ENCODE assay signal across 12 mouse cellular contexts in the genomic region with DNA sequence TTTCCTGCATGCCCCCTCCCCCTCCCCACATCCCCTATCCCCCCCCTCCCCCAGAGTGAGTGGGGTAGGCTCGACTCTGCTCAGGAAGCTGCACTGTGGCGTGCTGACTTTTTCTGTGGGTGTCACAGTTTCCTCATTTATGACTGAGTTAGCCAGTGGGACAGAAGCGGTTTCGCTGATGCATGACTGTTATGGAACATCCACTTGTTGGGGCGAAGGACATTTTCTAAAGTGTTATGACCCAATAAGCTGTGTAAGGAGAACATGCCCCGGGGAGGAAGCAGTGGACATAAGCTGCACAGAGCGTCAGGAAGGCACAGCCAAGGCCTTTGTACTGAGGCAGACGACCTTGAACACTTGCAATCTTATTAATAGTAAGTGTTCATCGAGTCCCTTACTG. TPM values are rescaled to one million over a fixed set of nuclear protein-coding genes. Genes with fewer than 3 reads are reported as not detected.
A peak's percentile ranks its signal among the peaks of the same experiment; 100 is the strongest.
DNase-seq lines count a peak whose midpoint lies in the region; ATAC-seq and TF ChIP-seq lines count a peak whose summit lies in the region.
"Had no signal": no experiment of that assay in that cellular context is flagged by ENCODE, and none has a peak within 500 bp of the region (broad histone marks: within the 10 kb centered on the region; RNA-seq: fewer than 3 reads in every experiment).

No protein-coding gene starts in this region.

- H3K27me3 ChIP-seq in heart, embryonic 16.5 days (ENCODE audit: control insufficient read depth, insufficient read depth, low read length): no peaks in the 10 kb centered on the region
- H3K27me3 ChIP-seq in midbrain, embryonic 15.5 days (replicated peaks): no peaks in the 10 kb centered on the region

- no peaks in the 10 kb centered on the region for H3K9me3 ChIP-seq in heart, embryonic 16.5 days (replicated peaks; ENCODE audit: control insufficient read depth, low read length)
- no peaks in the 10 kb centered on the region for H3K9me3 ChIP-seq in midbrain, embryonic 15.5 days

- no peak overlapping the region for H3K9ac ChIP-seq in heart, embryonic 16.5 days (ENCODE audit: low read length)
- H3K9ac ChIP-seq in midbrain, embryonic 15.5 days: no peak overlapping the region
- H3K9ac ChIP-seq: hindbrain, embryonic 14.5 days; lung, embryonic 14.5 days had no signal

- no peak for TF ChIP-seq POLR2A in bone marrow macrophage, adult 2 months (IDR thresholded peaks at IDR 0.05; ENCODE audit: borderline replicate concordance, low read depth, low read length)

- DNase-seq in heart, postnatal 4 days: no peak
- DNase-seq in CD4-positive helper T cell, adult 2 months (ENCODE audit: low read depth, low spot score): peak; percentile 40
- no peak for DNase-seq in frontal cortex, postnatal 14 days (ENCODE audit: low spot score in 2 of 2)
- DNase-seq in spleen, postnatal 14 days (ENCODE audit: low spot score in 2 of 2): no peak
- DNase-seq: kidney, adult 8-10 months; lung, embryonic 14.5 days had no signal

- H3K4me2 ChIP-seq in heart, embryonic 16.5 days (ENCODE audit: low read depth, low read length): no peak overlapping the region
- no peak overlapping the region for H3K4me2 ChIP-seq in midbrain, embryonic 15.5 days
- H3K4me2 ChIP-seq: hindbrain, embryonic 14.5 days; lung, embryonic 14.5 days had no signal

- peaks cover 4% of the 10 kb centered on the region for H3K4me1 ChIP-seq in heart, embryonic 16.5 days (ENCODE audit: control insufficient read depth, insufficient read depth, low read length)
- peaks cover 16% of the 10 kb centered on the region for H3K4me1 ChIP-seq in bone marrow macrophage, adult 2 months (ENCODE audit: control insufficient read depth, insufficient read depth, low read length)
- no peaks in the 10 kb centered on the region for H3K4me1 ChIP-seq in midbrain, embryonic 15.5 days

- WGBS in heart, embryonic 16.5 days: 57% methylated on average over 9 of the region's 9 CpGs
- WGBS in midbrain, embryonic 15.5 days: 92% methylated on average over 9 of the region's 9 CpGs

- peaks cover 16% of the 10 kb centered on the region; the same call in 1 of the 2 replicates for H3K36me3 ChIP-seq in heart, embryonic 16.5 days (ENCODE audit: control insufficient read depth, insufficient read depth)
- H3K36me3 ChIP-seq in midbrain, embryonic 15.5 days (replicated peaks): no peaks in the 10 kb centered on the region

- H3K27ac ChIP-seq in heart, embryonic 16.5 days (ENCODE audit: low read length): 0 out of 2 replicates have a peak overlapping the region, but pooled peaks have one; percentile 4
- peak overlapping the region; percentile 93 for H3K27ac ChIP-seq in bone marrow macrophage, adult 2 months (ENCODE audit: insufficient read depth, low read depth, low read length)
- H3K27ac ChIP-seq in midbrain, embryonic 15.5 days: no peak overlapping the region
- H3K27ac ChIP-seq: hindbrain, embryonic 14.5 days had no signal

- no peak for TF ChIP-seq CTCF in bone marrow macrophage, adult 2 months (IDR thresholded peaks at IDR 0.05; ENCODE audit: low read depth, low read length)

- no peak overlapping the region for H3K4me3 ChIP-seq in heart, embryonic 16.5 days (ENCODE audit: low read length)
- no peak overlapping the region for H3K4me3 ChIP-seq in bone marrow macrophage, adult 2 months (ENCODE audit: insufficient read depth, low read length)
- no peak overlapping the region for H3K4me3 ChIP-seq in midbrain, embryonic 15.5 days

- ATAC-seq in heart, embryonic 16.5 days (replicated peaks; ENCODE audit: extremely low read depth, insufficient read depth, low FRiP score): peak; percentile 49; the same call in 1 of the 2 replicates
- peak; percentile 49; the same call in 1 of the 2 replicates for ATAC-seq in neutrophil, adult 5-6 weeks (ENCODE audit: extremely low read depth, insufficient number of reproducible peaks, low FRiP score, poor library complexity, severe bottlenecking)
- no peak for ATAC-seq in midbrain, embryonic 15.5 days (replicated peaks)
- ATAC-seq: midbrain, embryonic 16.5 days had no signal

RNA-seq across cellular contexts. Expression of gene Pdk1, which starts 29.7 kb away (rescaled TPM):
- 112 and 118 TPM in 2 replicates for polyA plus RNA-seq in heart, embryonic 16.5 days (2015; fragmentation: Nextera tagmentation; extraction: Ambion mirVana)
- 100 to 1,000 TPM; 129 to 138 TPM for total RNA-seq in heart, postnatal 4 days (2021)
- polyA plus RNA-seq in bone marrow macrophage, adult 2 months (2012; ENCODE audit: insufficient read depth, insufficient read length, missing spikeins): 33.2 and 36.2 TPM in 2 replicates
- total RNA-seq in neutrophil, adult 5-6 weeks (2017): 36.2 and 39.0 TPM in 2 replicates
- 21.2 and 23.9 TPM in 2 replicates for polyA plus RNA-seq in midbrain, embryonic 15.5 days (2015; fragmentation: Nextera tagmentation; extraction: Ambion mirVana)
